Mouse (Mus musculus) common myeloid progenitor, adult 5-6 weeks (primary cell): ENCODE measurements at regions not wholly inside any gene's neighbourhood (a gene's known extent, or its start where the extent isn't known, plus 50 kb on each side); places are given as distances from the start of the nearest gene placed in this dataset.
"Not testable (repeated sequence)": the region's sequence is repeated elsewhere in the genome, so short reads cannot be mapped to it uniquely, and the experiment has no call there.

Experiments used
- ATAC-seq: replicated peaks from 2 replicates; pipeline ENCODE4 v1.8.0; 2016; ENCODE audit warnings: low read depth, mild to moderate bottlenecking, moderate TSS enrichment, inconsistent platforms; ENCODE audit not compliant: poor library complexity, severe bottlenecking

- no peak for ATAC-seq
These were observed 193.8 kb upstream of the Prok2 start for GRCm38 (mm10) chr6:99919816-99920562.

DNA sequence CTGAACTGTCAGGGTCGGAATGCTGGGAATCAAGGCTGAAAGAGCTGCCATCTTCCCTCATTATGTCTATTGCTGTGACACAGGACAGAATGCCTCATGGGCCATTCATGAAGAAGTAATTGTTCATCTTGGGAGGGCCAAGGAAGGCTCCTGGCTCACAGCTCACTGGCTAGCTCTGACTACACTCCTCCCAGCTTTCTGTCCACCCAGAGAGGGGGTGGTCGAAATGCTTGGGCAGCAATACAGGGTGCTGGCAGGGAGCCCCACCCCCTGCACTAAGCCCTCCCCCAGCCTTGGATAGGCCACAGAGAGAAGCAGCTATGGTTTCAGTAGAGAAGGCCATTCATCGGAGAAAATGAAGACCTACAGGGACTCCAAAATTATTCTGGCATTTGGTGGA, 192.2 kb upstream of the Prok2 start:
- ATAC-seq: no peak

DNA sequence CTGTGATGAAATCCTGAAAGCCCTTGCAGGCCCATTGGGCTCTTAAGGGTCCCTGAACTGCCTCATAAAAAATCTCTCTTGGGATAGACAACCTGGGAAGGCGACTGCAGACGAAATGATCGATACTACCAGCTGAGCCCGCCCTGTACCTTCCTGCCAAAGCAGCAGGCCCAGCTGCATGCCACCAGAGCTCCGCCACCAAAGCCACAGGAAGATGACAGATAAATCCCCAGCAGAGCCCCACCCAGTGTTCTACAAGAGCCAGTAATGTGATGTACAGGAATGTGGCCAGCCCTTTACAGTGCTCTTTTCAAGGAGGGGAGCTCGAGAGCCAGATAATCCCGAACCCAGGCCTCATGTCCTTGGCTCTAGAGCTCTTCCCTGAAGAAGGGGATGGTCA, 183.7 kb upstream of the Prok2 start:
- ATAC-seq: peak; percentile 95

- peak; percentile 64 for ATAC-seq
These were observed 183.3 kb upstream of the Prok2 start for GRCm38 (mm10) chr6:99909459-99909858.

- no peak for ATAC-seq
These were observed 181.9 kb upstream of the Prok2 start for GRCm38 (mm10) chr6:99908066-99908465.

DNA sequence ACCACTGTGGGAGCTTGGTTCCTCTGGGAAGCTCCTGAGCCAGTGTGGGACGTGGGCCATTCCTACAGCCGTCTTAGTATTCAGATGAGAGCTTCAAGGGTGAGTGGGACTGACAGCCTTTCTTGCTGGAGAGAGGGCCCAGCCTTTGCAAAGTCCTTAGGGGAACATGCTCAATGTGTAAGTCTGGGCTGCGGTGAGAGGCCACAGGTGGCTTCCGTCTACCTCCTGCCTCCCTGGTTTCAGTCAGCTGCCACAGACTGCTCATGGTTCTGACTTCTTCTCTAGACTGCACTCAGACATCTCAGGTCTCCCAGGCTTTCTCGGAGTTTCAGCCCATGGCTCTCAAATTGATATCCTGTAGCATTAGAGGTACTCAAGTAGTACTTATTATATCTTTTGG, 179.0 kb upstream of the Prok2 start:
- no peak for ATAC-seq

GRCm38 (mm10) chr6:99904607-99905006, 178.4 kb upstream of the Prok2 start:
- no peak for ATAC-seq

DNA sequence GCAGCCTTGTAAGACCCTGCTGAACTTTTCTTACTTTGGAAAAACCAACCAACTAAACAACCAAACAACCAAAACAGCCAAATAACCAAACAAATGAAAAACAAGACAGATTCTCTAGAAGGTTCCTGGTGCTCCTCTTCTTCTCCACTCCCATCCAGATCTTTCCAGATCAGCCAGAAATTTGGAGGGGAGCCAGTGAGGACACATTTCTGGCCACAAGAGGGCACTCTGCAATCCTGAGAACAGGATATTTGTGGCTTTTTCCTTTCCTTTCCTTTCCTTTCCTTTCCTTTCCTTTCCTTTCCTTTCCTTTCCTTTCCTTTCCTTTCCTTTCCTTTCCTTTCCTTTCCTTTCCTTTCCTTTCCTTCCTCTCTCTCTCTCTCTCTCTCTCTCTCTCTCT, 177.9 kb upstream of the Prok2 start:
- ATAC-seq: not testable (repeated sequence)

- peak; percentile 76 for ATAC-seq
These were observed 175.4 kb upstream of the Prok2 start for GRCm38 (mm10) chr6:99901564-99901963.

DNA sequence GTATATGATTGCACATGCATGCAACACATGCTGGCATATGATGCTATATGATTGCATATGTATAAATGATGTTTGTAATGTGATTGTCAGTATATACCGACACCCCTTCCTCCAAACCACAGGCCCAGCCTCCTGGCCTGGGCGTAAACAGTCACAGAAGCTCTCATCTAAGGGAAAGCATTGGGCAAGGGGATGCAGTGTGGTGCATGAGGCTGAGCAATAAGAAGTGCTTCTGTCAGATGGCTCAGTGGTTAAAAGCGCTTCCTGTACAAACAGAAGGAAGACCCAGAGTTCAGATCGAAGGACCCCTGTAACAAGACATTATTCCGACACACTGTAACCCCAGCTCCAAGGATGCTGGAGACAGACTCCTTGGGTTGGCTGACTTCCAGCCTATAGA, 175.0 kb upstream of the Prok2 start:
- ATAC-seq: peak; percentile 59

DNA sequence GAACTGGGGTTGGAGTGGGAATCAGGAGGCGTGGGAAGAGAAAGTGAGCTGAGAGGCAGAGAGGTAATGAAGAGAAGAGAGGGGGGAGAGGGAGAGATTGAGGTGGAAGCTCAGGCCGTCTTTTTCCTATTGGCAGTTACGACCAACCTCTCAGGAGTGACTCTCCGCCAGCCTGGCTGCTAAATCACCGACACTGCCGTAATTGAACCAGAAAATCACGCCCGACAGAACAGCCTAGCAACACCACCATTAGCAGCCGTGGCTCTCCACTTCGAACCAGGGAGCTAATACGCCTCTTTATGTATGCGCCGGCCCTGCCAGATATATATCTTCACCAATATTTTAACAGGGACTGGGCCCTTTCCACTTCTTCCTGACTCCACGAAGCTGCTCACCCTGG, 173.5 kb upstream of the Prok2 start:
- ATAC-seq: no peak

- ATAC-seq: peak; percentile 23; the same call in 1 of the 2 replicates
These were observed 171.9 kb upstream of the Prok2 start for GRCm38 (mm10) chr6:99898077-99898476.

DNA sequence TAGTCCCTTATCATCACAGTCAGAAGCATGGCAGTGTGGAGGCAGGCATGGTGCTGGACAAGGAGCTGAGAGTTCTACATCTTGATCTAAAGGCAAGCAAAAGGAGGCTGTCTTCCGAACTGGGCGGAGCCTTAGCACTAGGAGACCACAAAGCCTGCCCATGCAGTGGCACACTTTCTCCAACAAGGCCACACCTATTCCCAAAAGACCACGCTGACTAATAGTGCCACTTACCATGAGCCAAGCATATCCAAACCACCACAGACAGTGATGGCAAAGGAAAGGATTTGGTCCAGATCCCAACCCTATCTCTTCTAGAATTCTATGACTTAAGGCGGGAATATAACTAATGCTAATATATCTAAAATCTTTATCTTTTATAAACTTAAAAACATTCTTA, 169.4 kb upstream of the Prok2 start:
- ATAC-seq: no peak

GRCm38 (mm10) chr6:99893936-99894335, 167.7 kb upstream of the Prok2 start:
- no peak for ATAC-seq

DNA sequence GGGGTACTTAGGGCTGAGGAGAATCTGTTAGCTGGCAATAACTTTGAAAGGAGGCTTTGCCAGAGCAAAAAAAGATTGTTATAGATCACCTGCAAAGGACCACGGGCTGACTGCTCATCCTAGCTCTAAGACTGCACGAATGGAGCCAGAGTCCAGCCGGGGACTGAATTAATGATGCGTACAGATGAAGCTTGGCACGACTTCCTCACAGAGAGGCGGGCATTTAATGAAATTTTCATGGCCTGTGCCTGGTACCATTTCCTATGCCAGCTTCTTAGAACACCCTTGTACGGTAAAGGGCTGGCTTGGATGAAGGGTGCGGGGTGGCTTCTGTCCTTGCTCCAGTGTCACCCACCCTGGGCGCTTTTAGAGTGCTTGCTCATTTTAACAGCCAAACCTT, 166.0 kb upstream of the Prok2 start:
- ATAC-seq: no peak

DNA sequence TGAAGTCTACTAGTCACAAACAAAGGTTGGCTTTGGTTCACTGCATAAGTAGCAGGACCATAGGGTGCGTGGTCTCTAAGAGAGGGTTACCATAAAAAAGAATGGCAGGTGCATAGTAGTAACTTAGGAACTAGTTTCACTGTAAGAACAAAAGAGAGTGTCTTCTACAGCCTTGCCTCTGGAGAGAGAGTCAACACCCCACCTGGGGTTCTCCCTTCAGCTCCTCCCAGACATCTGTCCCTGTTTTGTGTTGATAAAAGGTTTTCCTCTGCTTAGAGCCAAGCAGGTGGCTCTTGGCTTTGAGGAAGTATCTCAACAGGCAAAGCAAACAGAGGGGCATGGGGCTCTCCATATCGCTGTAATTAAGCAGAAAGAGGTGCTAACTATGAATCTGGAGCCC, 165.6 kb upstream of the Prok2 start:
- no peak for ATAC-seq

GRCm38 (mm10) chr6:99890805-99891204, 164.6 kb upstream of the Prok2 start:
- ATAC-seq: no peak

DNA sequence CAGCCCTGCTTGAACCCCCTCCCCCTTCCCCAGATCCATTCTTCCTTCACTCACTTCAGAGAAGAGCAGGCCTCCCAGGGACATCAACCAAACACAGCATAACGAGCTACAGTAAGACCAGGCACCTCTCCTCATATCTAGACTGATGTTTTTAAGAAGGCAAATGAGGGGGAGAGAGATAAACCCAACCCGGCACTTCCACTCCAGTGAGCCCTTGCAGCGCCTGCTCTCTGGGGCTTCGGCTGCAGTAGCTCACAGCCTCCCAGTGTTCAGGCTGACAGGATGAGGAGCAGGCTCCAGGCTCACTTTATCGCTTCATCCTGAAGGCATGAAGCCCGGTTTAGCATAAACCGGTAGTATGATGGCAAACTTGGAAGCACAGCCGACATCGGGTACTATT, 162.9 kb upstream of the Prok2 start:
- ATAC-seq: no peak

DNA sequence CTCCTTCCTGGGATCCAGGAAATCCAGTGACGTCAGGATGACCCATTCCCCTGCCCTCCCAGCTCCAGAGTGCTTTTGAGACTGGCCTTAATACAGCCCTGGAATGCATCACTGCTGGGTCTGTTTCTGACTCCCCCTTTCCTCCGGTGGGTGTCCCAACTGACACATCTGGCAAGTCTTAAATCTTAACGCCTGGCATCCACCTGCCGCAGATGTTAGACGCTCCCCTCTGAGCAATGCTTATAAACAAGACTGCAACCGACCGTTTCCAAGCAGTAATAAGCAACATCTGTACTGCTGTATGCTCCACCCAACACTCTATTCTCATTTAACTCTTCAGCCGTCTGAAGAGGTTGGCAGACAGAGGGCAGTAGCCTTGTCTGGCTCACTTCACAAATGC, 161.7 kb upstream of the Prok2 start:
- ATAC-seq: no peak

DNA sequence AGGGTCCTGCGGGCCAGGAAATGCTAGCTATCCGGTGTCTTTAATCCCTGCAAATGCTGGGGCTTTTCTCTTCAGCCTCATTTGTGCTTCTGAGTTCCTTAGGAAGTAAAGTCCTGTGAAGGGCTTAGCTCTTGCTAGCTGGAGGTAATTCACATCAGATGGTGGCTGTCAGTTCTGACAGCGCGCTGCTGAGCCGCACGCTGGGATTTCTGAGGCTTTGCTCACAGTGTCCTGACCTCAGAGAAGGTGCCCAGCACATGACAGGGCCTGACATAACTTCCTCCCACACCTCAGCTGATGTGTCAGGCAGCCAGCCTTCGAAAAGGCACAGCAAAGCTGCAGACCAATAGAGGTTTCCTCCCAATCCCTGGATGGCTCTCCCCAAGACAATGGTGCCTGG, 158.6 kb upstream of the Prok2 start:
- ATAC-seq: 0 out of 2 replicates have a peak, but pooled peaks have one; percentile 18

GRCm38 (mm10) chr6:99884054-99884453, 157.9 kb upstream of the Prok2 start:
- no peak for ATAC-seq

GRCm38 (mm10) chr6:99881606-99882005, 155.4 kb upstream of the Prok2 start:
- ATAC-seq: no peak
